Mouse (Mus musculus) limb, embryonic 13.5 days (tissue): ENCODE results near the gene Ddx42. TPM values are rescaled to one million over a fixed set of nuclear protein-coding genes. Genes with fewer than 3 reads are reported as not detected.

ENCODE experiments used
- ATAC-seq: fragments of 200-750 bp; cut with Nextera tagmentation; 2 replicates; pipeline ENCODE4 v1.8.0; 2017; ENCODE audit warnings: low read depth, moderate number of reproducible peaks, moderate TSS enrichment; ENCODE audit not compliant: low FRiP score
- H3K27ac ChIP-seq: fragments of 300-500 bp; sonication (generic); 2 replicates; pipeline ENCODE4 v1.5.1; 2015; ENCODE audit warnings: inconsistent platforms, mild to moderate bottlenecking, moderate library complexity
- H3K27me3 ChIP-seq: fragments of 300-500 bp; sonication (generic); 2 replicates; pipeline ENCODE4 v1.6.1; 2015; ENCODE audit warnings: mild to moderate bottlenecking, inconsistent platforms
- H3K36me3 ChIP-seq: fragments of 300-500 bp; sonication (generic); 2 replicates; pipeline ENCODE4 v1.6.1; 2015; ENCODE audit warnings: inconsistent platforms, mild to moderate bottlenecking, moderate library complexity
- H3K4me1 ChIP-seq: fragments of 300-500 bp; sonication (generic); 2 replicates; pipeline ENCODE4 v1.6.1; 2015; ENCODE audit warnings: inconsistent platforms
- H3K4me2 ChIP-seq: fragments of 300-500 bp; sonication (generic); replicated peaks from 2 replicates; pipeline ENCODE4 v1.6.1; 2015; ENCODE audit warnings: inconsistent platforms, mild to moderate bottlenecking, moderate library complexity
- H3K4me3 ChIP-seq: fragments of 300-500 bp; sonication (generic); 2 replicates; pipeline ENCODE4 v1.5.1; 2015; ENCODE audit warnings: moderate library complexity, mild to moderate bottlenecking, inconsistent platforms
- H3K9ac ChIP-seq: fragments of 300-500 bp; sonication (generic); 2 replicates; pipeline ENCODE4 v1.6.1; 2015; ENCODE audit warnings: mild to moderate bottlenecking, inconsistent platforms
- H3K9me3 ChIP-seq: fragments of 300-500 bp; sonication (generic); 2 replicates; pipeline ENCODE4 v1.6.1; 2016; ENCODE audit warnings: inconsistent platforms
- WGBS: fragments of 180-500 bp; shearing (Covaris S2); methylation state at CpG from one replicate; pipeline ENCODE4 v1.1.7; 2015; 5-methylcytosine and 5-hydroxymethylcytosine counted together
- polyA plus RNA-seq: library from polyadenylated mRNA; unstranded; fragments of >200 nt; fragmentation: Nextera tagmentation; extraction: Ambion mirVana; gene quantifications from 2 replicates; pipeline ENCODE4 v1.2.1, GENCODE M21; 2015

The Ddx42 gene
- polyA plus RNA-seq, 1 experiment from 2014 or later: 91.4 TPM

DNA sequence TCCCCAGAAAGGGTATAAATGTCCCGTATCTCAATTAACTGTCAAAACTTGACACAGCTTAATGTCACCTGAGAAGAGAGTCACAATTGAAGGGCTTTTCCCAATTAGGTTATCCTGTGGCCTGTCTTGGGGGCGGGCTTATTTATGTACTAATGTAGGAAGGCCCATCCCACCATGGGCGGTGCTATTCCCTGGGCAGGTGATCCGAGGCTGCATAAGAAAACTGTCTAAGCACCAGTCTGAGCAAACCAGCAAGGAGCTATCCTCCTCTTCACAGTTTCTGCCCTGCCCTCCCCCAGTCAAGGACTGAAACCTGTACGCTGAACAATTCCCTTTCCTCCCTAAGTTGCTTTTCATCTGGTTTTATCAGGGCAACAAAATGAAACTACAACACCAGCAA lies 73.7 kb downstream of the Ddx42 start:
- Histone ChIP-seq H3K27ac (no peak overlapping the region), H3K4me1 (peaks cover 8% of the 10 kb centered on the region), H3K9me3 (no peaks in the 10 kb centered on the region), H3K36me3 (no peaks in the 10 kb centered on the region), H3K4me3 (no peak overlapping the region), H3K4me2 (no peak overlapping the region), H3K27me3 (no peaks in the 10 kb centered on the region), H3K9ac (no peak overlapping the region)
- ATAC-seq: no peak
- WGBS: 86% methylated on average over 5 of the region's 5 CpGs

GRCm38 (mm10) chr11:106291861-106292260 lies 75.1 kb downstream of the Ddx42 start:
- Histone ChIP-seq H3K9ac (no peak overlapping the region), H3K4me1 (peaks cover 5% of the 10 kb centered on the region), H3K4me2 (no peak overlapping the region), H3K4me3 (no peak overlapping the region), H3K36me3 (no peaks in the 10 kb centered on the region), H3K27me3 (no peaks in the 10 kb centered on the region), H3K9me3 (no peaks in the 10 kb centered on the region), H3K27ac (no peak overlapping the region)
- ATAC-seq: no peak
- WGBS: 91% methylated on average over 2 of the region's 2 CpGs

Other genes starting within 250 kb of the Ddx42 start
- 0.48 and 0.51 TPM in 2 replicates for gene Ace, start 249.0 kb upstream of the Ddx42 start, polyA plus RNA-seq
- gene Ace3, start 222.3 kb upstream of the Ddx42 start, polyA plus RNA-seq: not detected in 2 replicates
- 0.22 and 0.23 TPM in 2 replicates for gene Kcnh6, start 208.8 kb upstream of the Ddx42 start, polyA plus RNA-seq
- gene Dcaf7, start 180.1 kb upstream of the Ddx42 start, polyA plus RNA-seq: 68.6 and 73.4 TPM in 2 replicates
- gene Taco1, start 150.9 kb upstream of the Ddx42 start, polyA plus RNA-seq: 8.6 and 9.7 TPM in 2 replicates
- gene Map3k3, start 132.3 kb upstream of the Ddx42 start, polyA plus RNA-seq: 25.3 and 27.1 TPM in 2 replicates
- gene Gm10840, start 56.1 kb upstream of the Ddx42 start, polyA plus RNA-seq: not detected in 2 replicates
- gene Limd2, start 56.1 kb upstream of the Ddx42 start, polyA plus RNA-seq: 378 and 399 TPM in 2 replicates
- gene Strada, start 14.8 kb upstream of the Ddx42 start, polyA plus RNA-seq: 32.8 and 33.7 TPM in 2 replicates
- gene Ccdc47, start 582 bp upstream of the Ddx42 start, polyA plus RNA-seq: 73.2 and 76.8 TPM in 2 replicates
- 56.4 and 58.5 TPM in 2 replicates for gene Ftsj3, start 39.2 kb downstream of the Ddx42 start, polyA plus RNA-seq
- 320 and 338 TPM in 2 replicates for gene Psmc5, start 39.2 kb downstream of the Ddx42 start, polyA plus RNA-seq
- gene Smarcd2, start 56.0 kb downstream of the Ddx42 start, polyA plus RNA-seq: 82.6 and 82.7 TPM in 2 replicates
- gene Tcam1, start 59.7 kb downstream of the Ddx42 start, polyA plus RNA-seq: 0.34 and 0.43 TPM in 2 replicates
- not detected in 2 replicates for gene Gh, start 84.9 kb downstream of the Ddx42 start, polyA plus RNA-seq
- 1.6 and 2.9 TPM in 2 replicates for gene Cd79b, start 97.8 kb downstream of the Ddx42 start, polyA plus RNA-seq
- 0.42 and 0.49 TPM in 2 replicates for gene Scn4a, start 136.4 kb downstream of the Ddx42 start, polyA plus RNA-seq
- 0.25 TPM in 1 of 2 replicates, not detected in the other for gene Prr29, start 148.5 kb downstream of the Ddx42 start, polyA plus RNA-seq
- 28.7 and 30.1 TPM in 2 replicates for gene Icam2, start 171.1 kb downstream of the Ddx42 start, polyA plus RNA-seq